Comparison of ENCODE assay signal across 8 mouse cellular contexts in genomic region chr1:132067261-132068255, GRCm38 (mm10). TPM values are rescaled to one million over a fixed set of nuclear protein-coding genes. Genes with fewer than 3 reads are reported as not detected.
DNase-seq lines count a peak whose midpoint lies in the region; ATAC-seq and TF ChIP-seq lines count a peak whose summit lies in the region.

Gene Mfsd4a, minus strand, starts transcription at chr1:132068062.

- H3K27ac ChIP-seq in ES-Bruce4 (ENCODE audit: insufficient read depth, low read length), result no peak within 1 kb of the TSS
- H3K27ac ChIP-seq in brown adipose tissue, adult 24 weeks (replicated peaks; ENCODE audit: low read depth, low read length), result no peak within 1 kb of the TSS
- no peak within 1 kb of the TSS for H3K27ac ChIP-seq in forebrain, embryonic 15.5 days (replicated peaks)
- peak within 1 kb of the TSS; percentile 88 for H3K27ac ChIP-seq in layer of hippocampus, adult 2 months
- no peak within 1 kb of the TSS for H3K27ac ChIP-seq in lung, embryonic 14.5 days (ENCODE audit: low read depth)

- no peaks in the 10 kb centered on the region for H3K4me1 ChIP-seq in ES-Bruce4 (ENCODE audit: control insufficient read depth, insufficient read depth, low read length)
- no peaks in the 10 kb centered on the region for H3K4me1 ChIP-seq in brown adipose tissue, adult 24 weeks (ENCODE audit: control insufficient read depth, insufficient read depth, insufficient read length, low read length)
- H3K4me1 ChIP-seq in forebrain, embryonic 15.5 days, result peaks cover 24% of the 10 kb centered on the region
- no peaks in the 10 kb centered on the region for H3K4me1 ChIP-seq in lung, embryonic 14.5 days (ENCODE audit: insufficient read depth)

- TF ChIP-seq POLR2A in ES-Bruce4 (IDR thresholded peaks at IDR 0.05; ENCODE audit: insufficient read depth, low read length), result no peak

- peak within 1 kb of the TSS; percentile 53 for H3K9ac ChIP-seq in ES-Bruce4 (ENCODE audit: low read depth, poor library complexity, severe bottlenecking)
- peak within 1 kb of the TSS; percentile 50 for H3K9ac ChIP-seq in forebrain, embryonic 15.5 days (replicated peaks)
- H3K9ac ChIP-seq in lung, embryonic 14.5 days, result peak within 1 kb of the TSS; percentile 54

- H3K4me3 ChIP-seq in ES-Bruce4 (ENCODE audit: low read depth, low read length), result peak within 1 kb of the TSS; percentile 36
- H3K4me3 ChIP-seq in brown adipose tissue, adult 24 weeks (ENCODE audit: insufficient read depth, low read depth, low read length), result peak within 1 kb of the TSS; percentile 60
- peak within 1 kb of the TSS; percentile 49 for H3K4me3 ChIP-seq in forebrain, embryonic 15.5 days
- peak within 1 kb of the TSS; percentile 83 for H3K4me3 ChIP-seq in layer of hippocampus, adult 2 months
- peak within 1 kb of the TSS; percentile 43 for H3K4me3 ChIP-seq in lung, embryonic 14.5 days (ENCODE audit: low read depth, low read length)

- intact Hi-C loops in heart, postnatal 36 days (cut with DNase I), result loop anchor here (5.0 kb wide), 1 partner anchor 50 kb away; no protein-coding TSS in a partner anchor

- ATAC-seq in forebrain, embryonic 15.5 days (replicated peaks), result peak; percentile 70
- peak; percentile 91 for ATAC-seq in lung, embryonic 14.5 days (ENCODE audit: insufficient read depth)

- WGBS in forebrain, embryonic 15.5 days, result 2% methylated on average over 75 of the region's 80 CpGs
- WGBS in lung, embryonic 14.5 days, result 2% methylated on average over 75 of the region's 80 CpGs

- TF ChIP-seq EP300 in ES-Bruce4 (IDR thresholded peaks at IDR 0.05; ENCODE audit: insufficient read depth, low read depth, low read length), result no peak

- peak within 1 kb of the TSS; percentile 94 for H3K4me2 ChIP-seq in forebrain, embryonic 15.5 days (replicated peaks)
- peak within 1 kb of the TSS; percentile 97 for H3K4me2 ChIP-seq in lung, embryonic 14.5 days

- no peaks in the 10 kb centered on the region for H3K27me3 ChIP-seq in ES-Bruce4 (ENCODE audit: control insufficient read depth, insufficient read depth, low read length, poor library complexity, severe bottlenecking)
- H3K27me3 ChIP-seq in forebrain, embryonic 15.5 days, result peaks cover 28% of the 10 kb centered on the region
- peaks cover 41% of the 10 kb centered on the region for H3K27me3 ChIP-seq in lung, embryonic 14.5 days (ENCODE audit: insufficient read depth, low read length)

- TF ChIP-seq CTCF in ES-Bruce4 (IDR thresholded peaks at IDR 0.05; ENCODE audit: low read depth, low read length), result no peak
- peak; percentile 41; the same call in 1 of the 2 replicates for TF ChIP-seq CTCF in layer of hippocampus, adult 2 months (conservative IDR thresholded peaks at IDR 0.05)
- no peak for TF ChIP-seq CTCF in lung, embryonic 14.5 days (IDR thresholded peaks at IDR 0.05; ENCODE audit: low read depth)

- H3K36me3 ChIP-seq in ES-Bruce4 (ENCODE audit: control insufficient read depth, insufficient read depth, low read length, poor library complexity, severe bottlenecking), result no peaks in the 10 kb centered on the region
- H3K36me3 ChIP-seq in forebrain, embryonic 15.5 days, result no peaks in the 10 kb centered on the region
- no peaks in the 10 kb centered on the region for H3K36me3 ChIP-seq in lung, embryonic 14.5 days (ENCODE audit: insufficient read depth)

- no peaks in the 10 kb centered on the region for H3K9me3 ChIP-seq in ES-Bruce4 (replicated peaks; ENCODE audit: control insufficient read depth, insufficient read depth, low read length, poor library complexity, severe bottlenecking)
- H3K9me3 ChIP-seq in forebrain, embryonic 15.5 days, result no peaks in the 10 kb centered on the region
- no peaks in the 10 kb centered on the region for H3K9me3 ChIP-seq in lung, embryonic 14.5 days (ENCODE audit: low read depth, low read length)

- DNase-seq in heart, postnatal 36 days, result peak; percentile 48 to 60
- DNase-seq in layer of hippocampus, adult 2 months (ENCODE audit: low spot score in 2 of 2), result peak in 1 of 2 experiments; percentile 38
- DNase-seq in lung, embryonic 14.5 days, result peak; percentile 73
- peak; percentile 13 for DNase-seq in ovary, postnatal 10 days (ENCODE audit: low spot score)
- peak; percentile 54 for DNase-seq in thymus, postnatal 25 days

RNA-seq across cellular contexts. Expression of gene Mfsd4a, which starts in this region (rescaled TPM):
- polyA plus RNA-seq in ES-Bruce4 (2011; ENCODE audit: insufficient read depth, insufficient read length, low read depth, missing spikeins), result 0.44 TPM in 1 of 2 replicates, not detected in the other
- polyA plus RNA-seq in brown adipose tissue, adult 24 weeks (2012; ENCODE audit: insufficient read depth, insufficient read length, missing spikeins), result 0.44 and 1.8 TPM in 2 replicates
- polyA plus RNA-seq in forebrain, embryonic 15.5 days (2015; fragmentation: Nextera tagmentation; extraction: Ambion mirVana), result 8.8 and 8.9 TPM in 2 replicates
- 1 to 10 TPM; 1.4 to 2.3 TPM for total RNA-seq in heart, postnatal 36 days (2021)
- total RNA-seq in layer of hippocampus, adult 2 months (2021), result 10 to 100 TPM; 73.9 to 77.9 TPM
- 23.6 and 23.8 TPM in 2 replicates for polyA plus RNA-seq in lung, embryonic 14.5 days (2014; fragmentation: Nextera tagmentation; extraction: Ambion mirVana)

Comparison
In these comparisons a context has a peak if more than half of its experiments do, and no peak if none do; other contexts are left out.
1. RNA of gene Mfsd4a (total RNA-seq): 73.9 to 77.9 TPM in layer of hippocampus, adult 2 months; 1.4 to 2.3 TPM in heart, postnatal 36 days; every median in the first group is over 10 times any median in the second.
2. Peak in every context shown above with its lines, with median percentiles within 50 percentile points of each other: H3K4me3 ChIP-seq and H3K9ac ChIP-seq.